Mouse (Mus musculus) CH12.LX (cell line): ENCODE data around the gene Camta1. TPM values are rescaled to one million over a fixed set of nuclear protein-coding genes. Genes with fewer than 3 reads are reported as not detected.

Experiments used
- DNase-seq: peaks from one replicate; pipeline ENCODE4 v3.0.0-alpha.2; 2013; ENCODE audit errors: extremely low read depth
- H3K27ac ChIP-seq: 2 replicates; pipeline ENCODE4 v1.5.1; 2012; ENCODE audit warnings: low read depth, mild to moderate bottlenecking, control low read depth, moderate library complexity; ENCODE audit not compliant: insufficient read depth
- H3K27me3 ChIP-seq: replicated peaks from 2 replicates; pipeline ENCODE3; 2012; ENCODE audit warnings: inconsistent platforms
- H3K36me3 ChIP-seq, 2 experiments: replicated peaks in 1 of 2; 2 replicates each; pipeline versions ENCODE3 to v1.6.1; 2012; ENCODE audit warnings: inconsistent platforms in 1 of 2, low read length in 1 of 2, mild to moderate bottlenecking in 1 of 2, mixed read lengths in 1 of 2, moderate library complexity in 1 of 2; ENCODE audit not compliant: control insufficient read depth in 1 of 2, insufficient read depth in 1 of 2
- H3K4me1 ChIP-seq, 2 experiments: 2 replicates each; pipeline ENCODE4 v1.6.1; 2012; ENCODE audit warnings: inconsistent platforms in 1 of 2, moderate library complexity in 1 of 2; ENCODE audit not compliant: insufficient read depth in 2 of 2, control insufficient read depth in 1 of 2
- H3K4me2 ChIP-seq: 2 replicates; pipeline ENCODE4 v1.6.1; 2012; ENCODE audit warnings: low read depth, mild to moderate bottlenecking, control low read depth; ENCODE audit not compliant: poor library complexity, insufficient read depth, severe bottlenecking
- H3K4me3 ChIP-seq, 3 experiments: fragments of 150-350 bp in 1 of 3; sonication (generic) in 1 of 3; replicated peaks in 1 of 3; 2 replicates each; pipeline versions ENCODE3 to v1.5.1; 2011 to 2012; ENCODE audit warnings: low read depth in 2 of 3, low read length in 2 of 3, mild to moderate bottlenecking in 2 of 3, moderate library complexity in 2 of 3, control low read depth in 1 of 3, improper control_type of control experiment in 1 of 3, inconsistent platforms in 1 of 3, mixed read lengths in 1 of 3; ENCODE audit not compliant: poor library complexity in 1 of 3
- H3K79me2 ChIP-seq: replicated peaks from 2 replicates; pipeline ENCODE4 v1.6.1; 2012; ENCODE audit warnings: mild to moderate bottlenecking, moderate library complexity; ENCODE audit not compliant: control insufficient read depth, poor library complexity, insufficient read depth, severe bottlenecking; ENCODE audit errors: extremely low read depth
- H3K9ac ChIP-seq: 2 replicates; pipeline ENCODE4 v1.6.1; 2012; ENCODE audit warnings: low read depth, mild to moderate bottlenecking, control low read depth, moderate library complexity; ENCODE audit not compliant: insufficient read depth
- H3K9me3 ChIP-seq: replicated peaks from 2 replicates; pipeline ENCODE3; 2012; ENCODE audit warnings: low read length, inconsistent platforms, mixed read lengths
- BHLHE40 ChIP-seq: IDR thresholded peaks from 2 replicates; pipeline ENCODE4 v1.6.1; 2011; ENCODE audit warnings: mild to moderate bottlenecking, low read depth, low read length, improper control_type of control experiment
- CHD1 ChIP-seq: IDR thresholded peaks from 2 replicates; pipeline ENCODE4 v1.6.1; 2012; ENCODE audit warnings: low read depth, low read length, improper control_type of control experiment, inconsistent platforms
- E2F4 ChIP-seq: IDR thresholded peaks from 2 replicates; pipeline ENCODE4 v1.6.1; 2011; ENCODE audit warnings: low read depth, low read length, improper control_type of control experiment; ENCODE audit not compliant: insufficient replicate concordance
- ELF1 ChIP-seq: IDR thresholded peaks from 2 replicates; pipeline ENCODE4 v1.6.1; 2014; ENCODE audit warnings: low read depth, mild to moderate bottlenecking, inconsistent platforms, low read length, improper control_type of control experiment
- ETS1 ChIP-seq: conservative IDR thresholded peaks from 2 replicates; pipeline ENCODE4 v1.6.1; 2012; ENCODE audit warnings: low read depth, mild to moderate bottlenecking, inconsistent platforms, low read length, improper control_type of control experiment, moderate library complexity
- IRF4 ChIP-seq: IDR thresholded peaks from 2 replicates; pipeline ENCODE4 v1.6.1; 2014; ENCODE audit warnings: low read depth, mild to moderate bottlenecking, inconsistent platforms, low read length, improper control_type of control experiment
- JUN ChIP-seq: IDR thresholded peaks from 2 replicates; pipeline ENCODE4 v1.6.1; 2011; ENCODE audit warnings: low read depth, mild to moderate bottlenecking, low read length, improper control_type of control experiment, moderate library complexity; ENCODE audit not compliant: insufficient read depth
- MAX ChIP-seq: IDR thresholded peaks from 2 replicates; pipeline ENCODE4 v1.6.1; 2011; ENCODE audit warnings: low read length, improper control_type of control experiment
- MEF2A ChIP-seq: IDR thresholded peaks from 2 replicates; pipeline ENCODE4 v1.6.1; 2014; ENCODE audit warnings: low read depth, mild to moderate bottlenecking, inconsistent platforms, low read length, improper control_type of control experiment, borderline replicate concordance
- MXI1 ChIP-seq: IDR thresholded peaks from 2 replicates; pipeline ENCODE4 v1.6.1; 2011; ENCODE audit warnings: mild to moderate bottlenecking, low read depth, low read length, improper control_type of control experiment
- MYC ChIP-seq: IDR thresholded peaks from 2 replicates; pipeline ENCODE4 v1.6.1; 2011; ENCODE audit warnings: low read depth, mild to moderate bottlenecking, improper control_type of control experiment, low read length
- NELFE ChIP-seq: IDR thresholded peaks from 2 replicates; pipeline ENCODE4 v1.6.1; 2011; ENCODE audit warnings: low read depth, low read length, improper control_type of control experiment
- NRF1 ChIP-seq: IDR thresholded peaks from 2 replicates; pipeline ENCODE4 v1.6.1; 2014; ENCODE audit warnings: low read depth, mild to moderate bottlenecking, inconsistent platforms, low read length, improper control_type of control experiment, moderate library complexity
- PAX5 ChIP-seq: IDR thresholded peaks from 2 replicates; pipeline ENCODE4 v1.6.1; 2012; ENCODE audit warnings: low read length, inconsistent platforms, mixed read lengths
- POLR2AphosphoS2 ChIP-seq: IDR thresholded peaks from 2 replicates; pipeline ENCODE4 v1.6.1; 2011; ENCODE audit warnings: low read depth, low read length, improper control_type of control experiment
- SIN3A ChIP-seq: IDR thresholded peaks from 2 replicates; pipeline ENCODE4 v1.6.1; 2012; ENCODE audit warnings: low read length, improper control_type of control experiment, inconsistent platforms
- TCF12 ChIP-seq: IDR thresholded peaks from 2 replicates; pipeline ENCODE4 v1.6.1; 2014; ENCODE audit warnings: low read depth, mild to moderate bottlenecking, inconsistent platforms, low read length, improper control_type of control experiment
- UBTF ChIP-seq: IDR thresholded peaks from 2 replicates; pipeline ENCODE4 v1.6.1; 2012; ENCODE audit warnings: low read depth, mild to moderate bottlenecking, inconsistent platforms, low read length, improper control_type of control experiment, moderate library complexity
- USF1 ChIP-seq: IDR thresholded peaks from 2 replicates; pipeline ENCODE4 v1.6.1; 2014; ENCODE audit warnings: low read depth, mild to moderate bottlenecking, inconsistent platforms, low read length, improper control_type of control experiment
- USF2 ChIP-seq: conservative IDR thresholded peaks from 2 replicates; pipeline ENCODE4 v1.6.1; 2011; ENCODE audit warnings: low read depth, low read length, improper control_type of control experiment
- ZKSCAN1 ChIP-seq: IDR thresholded peaks from 2 replicates; pipeline ENCODE4 v1.6.1; 2012; ENCODE audit warnings: low read depth, inconsistent platforms, low read length, improper control_type of control experiment, borderline replicate concordance
- ZMIZ1 ChIP-seq: IDR thresholded peaks from 2 replicates; pipeline ENCODE4 v1.6.1; 2012; ENCODE audit warnings: low read depth, mild to moderate bottlenecking, inconsistent platforms, low read length, improper control_type of control experiment
- ZNF384 ChIP-seq: IDR thresholded peaks from 2 replicates; pipeline ENCODE4 v1.6.1; 2012; ENCODE audit warnings: low read depth, low read length, improper control_type of control experiment, inconsistent platforms
- dilution Hi-C: fragments of 300-500 bp; cut with MboI; formaldehyde crosslinking; loops from 2 replicates; pipeline ENCODE4 v1.14.3; 2020; ENCODE audit warnings: low sequenced_read_pairs; ENCODE audit not compliant: extremely low pct_unique_long_range_greater_than_20kb, extremely low pct_ligation_motif_present
- in situ Hi-C: fragments of 300-500 bp; cut with MboI; formaldehyde crosslinking; loops from 3 replicates; pipeline ENCODE4 v1.14.3; 2019; ENCODE audit warnings: low sequenced_read_pairs, low pct_ligation_motif_present, low pct_unique_long_range_greater_than_20kb, mixed read lengths
- polyA plus RNA-seq: library from polyadenylated mRNA; unstranded; fragments of >175 nt; gene quantifications from 2 replicates; pipeline ENCODE4 v1.2.1, GENCODE M21; 2012; ENCODE audit warnings: low read depth; ENCODE audit not compliant: insufficient read length
- total RNA-seq, 2 experiments: library from RNA; depleted of rRNA; stranded (reverse); fragments of 300-350 nt in 1 of 2; fragments of >200 nt in 1 of 2; gene quantifications; 2 replicates each; pipeline ENCODE4 v1.2.3; 2012 to 2014

The Camta1 gene
- total and polyA plus RNA-seq, 3 experiments, result 9.9 to 32.5 (median 15.3) TPM

DNA sequence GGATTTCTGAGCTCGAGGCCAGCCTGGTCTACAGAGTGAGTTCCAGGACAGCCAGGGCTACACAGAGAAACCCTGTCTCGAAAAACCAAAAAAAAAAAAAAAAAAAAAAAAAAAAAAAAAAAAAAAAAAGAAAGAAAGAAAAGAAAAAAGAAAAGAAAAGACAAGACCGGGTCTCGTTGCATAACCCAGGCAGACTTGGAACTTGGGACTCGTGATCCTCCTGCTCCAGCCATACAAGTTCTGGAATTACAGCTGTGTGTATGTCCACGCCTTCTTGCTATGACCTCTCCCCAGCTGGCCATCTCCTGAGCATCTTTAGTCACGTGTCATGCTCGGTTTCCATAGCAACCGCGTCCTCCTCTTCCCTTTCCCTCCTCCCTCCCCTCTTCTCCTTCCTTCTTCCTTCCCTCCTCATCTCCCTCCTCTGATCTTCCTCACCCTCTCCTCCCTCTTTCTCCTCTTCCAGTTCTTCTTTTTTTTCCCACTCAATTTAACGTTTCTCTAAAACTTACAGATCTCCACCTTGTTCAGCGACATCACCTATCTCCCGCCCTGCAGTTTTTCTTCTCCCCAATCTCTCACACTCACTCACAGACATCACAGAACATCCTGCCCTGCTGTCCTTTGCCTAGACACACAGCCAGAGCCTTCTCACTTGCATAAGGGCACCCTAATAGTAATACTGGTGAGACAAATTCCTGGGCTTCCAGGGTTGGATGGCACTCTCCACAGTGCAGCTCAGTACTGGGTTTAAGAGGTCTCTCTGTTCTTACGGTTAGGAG is 934.6 kb downstream of the Camta1 start:
- Histone ChIP-seq H3K9me3 (peaks cover under 1% of the 10 kb centered on the region), H3K27me3 (peaks cover 2% of the 10 kb centered on the region), H3K36me3 (no peaks in the 10 kb centered on the region), H3K79me2 (no peaks in the 10 kb centered on the region), H3K9ac (no peak overlapping the region; the same call in 1 of the 2 replicates), H3K27ac (peak overlapping the region; percentile 72), H3K4me3 (peak overlapping the region in 2 of 3 experiments; percentile 11 to 13), H3K4me1 (peaks cover 10 to 20% of the 10 kb centered on the region in 2 experiments), H3K4me2 (peak overlapping the region; percentile 95)
- in situ Hi-C loops, result no loop called here
- dilution Hi-C loops, result no loop called here
- TF ChIP-seq SIN3A (peak; percentile 84), TCF12 (no peak), USF2 (peak; percentile 79), ELF1 (no peak), NELFE (no peak), MXI1 (peak; percentile 92), USF1 (peak; percentile 82), ZKSCAN1 (no peak), JUN (no peak), ZMIZ1 (no peak), PAX5 (no peak), ZNF384 (peak; percentile 93), NRF1 (no peak), POLR2AphosphoS2 (no peak), MEF2A (no peak), IRF4 (no peak), MAX (peak; percentile 79), E2F4 (no peak), ETS1 (0 out of 2 replicates have a peak, but pooled peaks have one; percentile 35), BHLHE40 (peak; percentile 90), CHD1 (no peak), MYC (0 out of 2 replicates have a peak, but pooled peaks have one; percentile 43), UBTF (no peak)
- peak; percentile 79 for DNase-seq
